Mouse (Mus musculus): ENCODE data around the gene Abtb2. TPM values are rescaled to one million over a fixed set of nuclear protein-coding genes. Genes with fewer than 3 reads are reported as not detected.

The Abtb2 gene
- polyA plus RNA-seq, 1 experiment from 2014 or later, result 13.1 TPM

GRCm38 (mm10) chr2:103607926-103608325 lies 41.8 kb downstream of the Abtb2 start:
- 89% methylated on average over 10 of the region's 10 CpGs for WGBS
- DNase-seq (ENCODE audit: low spot score), result no peak
- H3K27ac ChIP-seq (replicated peaks), result no peak overlapping the region
- H3K36me3 ChIP-seq (replicated peaks), result no peaks in the 10 kb centered on the region
- no peaks in the 10 kb centered on the region for H3K9me3 ChIP-seq
- H3K4me3 ChIP-seq, result no peak overlapping the region
- H3K27me3 ChIP-seq (replicated peaks; ENCODE audit: low read depth, poor library complexity, severe bottlenecking), result no peaks in the 10 kb centered on the region
- peaks cover 34% of the 10 kb centered on the region for H3K4me1 ChIP-seq

GRCm38 (mm10) chr2:103608947-103609346 lies 42.8 kb downstream of the Abtb2 start:
- H3K27ac ChIP-seq (replicated peaks), result no peak overlapping the region
- no peak for DNase-seq (ENCODE audit: low spot score)
- H3K36me3 ChIP-seq (replicated peaks), result no peaks in the 10 kb centered on the region
- no peaks in the 10 kb centered on the region for H3K9me3 ChIP-seq
- no peaks in the 10 kb centered on the region for H3K27me3 ChIP-seq (replicated peaks; ENCODE audit: low read depth, poor library complexity, severe bottlenecking)
- H3K4me3 ChIP-seq, result no peak overlapping the region
- H3K4me1 ChIP-seq, result peaks cover 24% of the 10 kb centered on the region
- WGBS, result 56% methylated on average over 1 of the region's 1 CpGs

GRCm38 (mm10) chr2:103609499-103609898 lies 43.4 kb downstream of the Abtb2 start:
- no peaks in the 10 kb centered on the region for H3K36me3 ChIP-seq (replicated peaks)
- peaks cover 20% of the 10 kb centered on the region for H3K4me1 ChIP-seq
- no peak overlapping the region for H3K27ac ChIP-seq (replicated peaks)
- no peak for DNase-seq (ENCODE audit: low spot score)
- no peak overlapping the region for H3K4me3 ChIP-seq
- H3K9me3 ChIP-seq, result no peaks in the 10 kb centered on the region
- no peaks in the 10 kb centered on the region for H3K27me3 ChIP-seq (replicated peaks; ENCODE audit: low read depth, poor library complexity, severe bottlenecking)
- 42% methylated on average over 3 of the region's 3 CpGs for WGBS

- Histone ChIP-seq H3K9me3 (no peaks in the 10 kb centered on the region), H3K27me3 (replicated peaks; ENCODE audit: low read depth, poor library complexity, severe bottlenecking) (no peaks in the 10 kb centered on the region), H3K4me3 (no peak overlapping the region), H3K36me3 (replicated peaks) (no peaks in the 10 kb centered on the region), H3K4me1 (peaks cover 20% of the 10 kb centered on the region), H3K27ac (replicated peaks) (no peak overlapping the region)
- DNase-seq (ENCODE audit: low spot score), result no peak
- WGBS, result 89% methylated on average over 8 of the region's 8 CpGs
These were observed 44.9 kb downstream of the Abtb2 start for GRCm38 (mm10) chr2:103610831-103611535.

GRCm38 (mm10) chr2:103613865-103614264 lies 47.8 kb downstream of the Abtb2 start:
- Histone ChIP-seq H3K27me3 (replicated peaks; ENCODE audit: low read depth, poor library complexity, severe bottlenecking) (no peaks in the 10 kb centered on the region), H3K4me1 (peaks cover 24% of the 10 kb centered on the region), H3K9me3 (no peaks in the 10 kb centered on the region), H3K27ac (replicated peaks) (no peak overlapping the region), H3K4me3 (no peak overlapping the region), H3K36me3 (replicated peaks) (no peaks in the 10 kb centered on the region)
- DNase-seq (ENCODE audit: low spot score), result no peak
- 78% methylated on average over 3 of the region's 3 CpGs for WGBS

GRCm38 (mm10) chr2:103615028-103615427 lies 48.9 kb downstream of the Abtb2 start:
- Histone ChIP-seq H3K4me3 (no peak overlapping the region), H3K9me3 (no peaks in the 10 kb centered on the region), H3K27ac (replicated peaks) (no peak overlapping the region), H3K27me3 (replicated peaks; ENCODE audit: low read depth, poor library complexity, severe bottlenecking) (no peaks in the 10 kb centered on the region), H3K4me1 (peaks cover 15% of the 10 kb centered on the region), H3K36me3 (replicated peaks) (no peaks in the 10 kb centered on the region)
- no peak for DNase-seq (ENCODE audit: low spot score)
- WGBS, result 89% methylated on average over 5 of the region's 5 CpGs

- H3K4me1 ChIP-seq, result peaks cover 26% of the 10 kb centered on the region
- no peaks in the 10 kb centered on the region for H3K36me3 ChIP-seq (replicated peaks)
- no peak overlapping the region for H3K4me3 ChIP-seq
- DNase-seq (ENCODE audit: low spot score), result no peak
- no peaks in the 10 kb centered on the region for H3K27me3 ChIP-seq (replicated peaks; ENCODE audit: low read depth, poor library complexity, severe bottlenecking)
- no peaks in the 10 kb centered on the region for H3K9me3 ChIP-seq
- H3K27ac ChIP-seq (replicated peaks), result no peak overlapping the region
These were observed 52.3 kb downstream of the Abtb2 start for GRCm38 (mm10) chr2:103618407-103618806.

- no peak overlapping the region for H3K4me3 ChIP-seq
- no peak overlapping the region for H3K27ac ChIP-seq (replicated peaks)
- peaks cover 13% of the 10 kb centered on the region for H3K27me3 ChIP-seq (replicated peaks; ENCODE audit: low read depth, poor library complexity, severe bottlenecking)
- H3K9me3 ChIP-seq, result no peaks in the 10 kb centered on the region
- peaks cover 49% of the 10 kb centered on the region for H3K4me1 ChIP-seq
- DNase-seq (ENCODE audit: low spot score), result no peak
- no peaks in the 10 kb centered on the region for H3K36me3 ChIP-seq (replicated peaks)
- WGBS, result 63% methylated on average over 4 of the region's 4 CpGs
These were observed 56.8 kb downstream of the Abtb2 start for GRCm38 (mm10) chr2:103622950-103623349.

GRCm38 (mm10) chr2:103625349-103625932 lies 59.3 kb downstream of the Abtb2 start:
- 9% methylated on average over 7 of the region's 7 CpGs for WGBS
- Histone ChIP-seq H3K27me3 (replicated peaks; ENCODE audit: low read depth, poor library complexity, severe bottlenecking) (peaks cover 37% of the 10 kb centered on the region), H3K36me3 (replicated peaks) (no peaks in the 10 kb centered on the region), H3K9me3 (no peaks in the 10 kb centered on the region), H3K4me3 (peak overlapping the region; percentile 28; the same call in 1 of the 2 replicates), H3K27ac (replicated peaks) (peak overlapping the region; percentile 62), H3K4me1 (peaks cover 62% of the 10 kb centered on the region)
- DNase-seq (ENCODE audit: low spot score), result peak; percentile 75

GRCm38 (mm10) chr2:103627101-103627500 lies 61.0 kb downstream of the Abtb2 start:
- DNase-seq (ENCODE audit: low spot score), result no peak
- peaks cover 37% of the 10 kb centered on the region for H3K27me3 ChIP-seq (replicated peaks; ENCODE audit: low read depth, poor library complexity, severe bottlenecking)
- peaks cover 69% of the 10 kb centered on the region for H3K4me1 ChIP-seq
- WGBS, result 86% methylated on average over 7 of the region's 7 CpGs
- H3K36me3 ChIP-seq (replicated peaks), result no peaks in the 10 kb centered on the region
- H3K27ac ChIP-seq (replicated peaks), result no peak overlapping the region
- no peaks in the 10 kb centered on the region for H3K9me3 ChIP-seq
- H3K4me3 ChIP-seq, result no peak overlapping the region

GRCm38 (mm10) chr2:103629956-103630355 lies 63.8 kb downstream of the Abtb2 start:
- Histone ChIP-seq H3K9me3 (no peaks in the 10 kb centered on the region), H3K4me3 (no peak overlapping the region), H3K36me3 (replicated peaks) (no peaks in the 10 kb centered on the region), H3K4me1 (peaks cover 67% of the 10 kb centered on the region), H3K27me3 (replicated peaks; ENCODE audit: low read depth, poor library complexity, severe bottlenecking) (peaks cover 39% of the 10 kb centered on the region), H3K27ac (replicated peaks) (no peak overlapping the region)
- WGBS, result 76% methylated on average over 5 of the region's 5 CpGs
- DNase-seq (ENCODE audit: low spot score), result no peak

GRCm38 (mm10) chr2:103631293-103631717 lies 65.2 kb downstream of the Abtb2 start:
- no peaks in the 10 kb centered on the region for H3K36me3 ChIP-seq (replicated peaks)
- peak; percentile 77 for DNase-seq (ENCODE audit: low spot score)
- H3K27me3 ChIP-seq (replicated peaks; ENCODE audit: low read depth, poor library complexity, severe bottlenecking), result peaks cover 38% of the 10 kb centered on the region
- no peaks in the 10 kb centered on the region for H3K9me3 ChIP-seq
- peak overlapping the region; percentile 14; the same call in 1 of the 2 replicates for H3K27ac ChIP-seq (replicated peaks)
- WGBS, result 33% methylated on average over 7 of the region's 7 CpGs
- peaks cover 54% of the 10 kb centered on the region for H3K4me1 ChIP-seq
- H3K4me3 ChIP-seq, result no peak overlapping the region

Data from embryonic facial prominence, embryonic 10.5 days (tissue).